Mouse (Mus musculus) heart, postnatal 36 days (tissue): ENCODE data around the gene Muc13. TPM values are rescaled to one million over a fixed set of nuclear protein-coding genes. Genes with fewer than 3 reads are reported as not detected.

Source experiments
- DNase-seq, 2 experiments: peaks; one replicate each; pipeline ENCODE4 v3.0.0; 2021 to 2022
- intact Hi-C: fragments of 180-260 bp; cut with DNase I; formaldehyde crosslinking; loops from one replicate; pipeline ENCODE4 v1.15.1; 2025
- total RNA-seq, 2 experiments: library from RNA; stranded (reverse); gene quantifications; 2 replicates each; pipeline ENCODE4 v1.2.3; 2021

The Muc13 gene
- total RNA-seq, 2 experiments from 2014 or later = 0.08 TPM; not detected in 1

GRCm38 (mm10) chr16:33818413-33819165 lies 24.8 kb downstream of the Muc13 start:
- intact Hi-C loops = no loop called here

GRCm38 (mm10) chr16:33820269-33821178 lies 26.7 kb downstream of the Muc13 start:
- peak; percentile 91 to 95 for DNase-seq
- intact Hi-C loops = loop anchor here (1.0 to 2.0 kb wide), 3 partner anchors 131 to 294 kb away; no protein-coding TSS in a partner anchor

More at GRCm38 (mm10) chr16:33818413-33819165, 24.8 kb downstream of the Muc13 start:
- no peak for DNase-seq

- intact Hi-C loops = no loop called here
- DNase-seq = no peak
These were observed 30.8 kb downstream of the Muc13 start for GRCm38 (mm10) chr16:33824603-33825002.

GRCm38 (mm10) chr16:33828496-33828895 lies 34.7 kb downstream of the Muc13 start:
- no peak for DNase-seq
- intact Hi-C loops = no loop called here

- intact Hi-C loops = no loop called here
- DNase-seq = peak; percentile 81 to 86
These were observed 35.5 kb downstream of the Muc13 start, which contains the start of gene Itgb5 for GRCm38 (mm10) chr16:33829301-33829831. Itgb5 (plus strand) TSS chr16:33829665.

- peak; percentile 55 to 77 for DNase-seq
- intact Hi-C loops = loop anchor here (2.0 kb wide), 2 partner anchors 31 to 63 kb away; no protein-coding TSS in a partner anchor
These were observed 36.1 kb downstream of the Muc13 start for GRCm38 (mm10) chr16:33829842-33830511.

- intact Hi-C loops = loop anchor here (2.0 kb wide), 2 partner anchors 30 to 62 kb away; no protein-coding TSS in a partner anchor
- DNase-seq = no peak
These were observed 36.8 kb downstream of the Muc13 start for GRCm38 (mm10) chr16:33830512-33831105.

- DNase-seq = no peak
- intact Hi-C loops = no loop called here
These were observed 38.2 kb downstream of the Muc13 start for GRCm38 (mm10) chr16:33832057-33832456.

- peak; percentile 25 to 34 for DNase-seq
- intact Hi-C loops = no loop called here
These were observed 39.0 kb downstream of the Muc13 start for GRCm38 (mm10) chr16:33832728-33833428.

- intact Hi-C loops = no loop called here
- no peak for DNase-seq
These were observed 39.6 kb downstream of the Muc13 start for GRCm38 (mm10) chr16:33833429-33833753.

GRCm38 (mm10) chr16:33833781-33834482 lies 40.1 kb downstream of the Muc13 start:
- intact Hi-C loops = no loop called here
- peak; percentile 57 to 61 for DNase-seq

GRCm38 (mm10) chr16:33836676-33837075 lies 42.8 kb downstream of the Muc13 start:
- intact Hi-C loops = no loop called here
- peak in 1 of 2 experiments; percentile 65 for DNase-seq

- intact Hi-C loops = no loop called here
- peak in 1 of 2 experiments; percentile 29 for DNase-seq
These were observed 43.4 kb downstream of the Muc13 start for GRCm38 (mm10) chr16:33837191-33837590.

GRCm38 (mm10) chr16:33840616-33841015 lies 46.8 kb downstream of the Muc13 start:
- intact Hi-C loops = no loop called here

GRCm38 (mm10) chr16:33842081-33842880 lies 48.4 kb downstream of the Muc13 start:
- intact Hi-C loops = no loop called here
- no peak for DNase-seq

More at GRCm38 (mm10) chr16:33840616-33841015, 46.8 kb downstream of the Muc13 start:
- DNase-seq = no peak

GRCm38 (mm10) chr16:33844150-33844611 lies 50.3 kb downstream of the Muc13 start:
- intact Hi-C loops = no loop called here
- DNase-seq = no peak

GRCm38 (mm10) chr16:33844866-33845265 lies 51.0 kb downstream of the Muc13 start:
- intact Hi-C loops = no loop called here
- no peak for DNase-seq

GRCm38 (mm10) chr16:33853271-33853670 lies 59.4 kb downstream of the Muc13 start:
- no peak for DNase-seq
- intact Hi-C loops = no loop called here
